Mouse (Mus musculus): ENCODE measurements around the gene Utrn. TPM values are rescaled to one million over a fixed set of nuclear protein-coding genes. Genes with fewer than 3 reads are reported as not detected.

The Utrn gene
- polyA plus RNA-seq, 1 experiment from 2014 or later, result 25.7 TPM

DNA sequence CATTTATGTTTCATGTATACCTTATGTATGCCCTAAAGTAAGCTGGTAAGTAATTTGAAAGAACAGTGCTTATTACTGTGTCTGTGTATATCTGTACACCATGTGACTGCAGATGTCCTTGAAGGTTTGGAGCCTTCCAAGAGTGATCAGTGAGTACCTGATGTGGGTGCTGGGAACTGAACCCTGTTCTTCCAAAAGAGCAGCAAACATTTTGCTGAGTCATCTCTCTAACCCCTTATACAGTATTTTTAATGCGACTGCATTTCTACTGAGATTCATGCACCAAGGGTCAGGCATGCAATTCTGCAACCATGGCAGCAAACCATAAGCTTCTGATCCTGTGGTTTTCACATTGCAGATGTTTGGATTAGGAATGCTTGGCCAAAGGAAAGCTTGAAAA is 412.3 kb downstream of the Utrn start:
- 0 out of 2 replicates have a peak, but pooled peaks cover 2% of the 10 kb centered on the region for H3K36me3 ChIP-seq (ENCODE audit: control insufficient read depth, insufficient read depth, low read length)
- no peaks in the 10 kb centered on the region for H3K4me1 ChIP-seq (ENCODE audit: control insufficient read depth, insufficient read depth, low read depth, low read length)
- no peaks in the 10 kb centered on the region for H3K27me3 ChIP-seq (replicated peaks; ENCODE audit: control insufficient read depth, insufficient read depth, low read length)
- H3K4me2 ChIP-seq (ENCODE audit: low read length), result no peak overlapping the region
- ATAC-seq, result no peak
- 88% methylated on average over 1 of the region's 1 CpGs for WGBS
- no peak overlapping the region for H3K9ac ChIP-seq (ENCODE audit: low read depth, low read length)
- H3K9me3 ChIP-seq (ENCODE audit: control insufficient read depth, low read length), result no peaks in the 10 kb centered on the region
- no peak overlapping the region for H3K27ac ChIP-seq (ENCODE audit: low read depth, low read length)
- H3K4me3 ChIP-seq (ENCODE audit: low read length), result no peak overlapping the region

GRCm38 (mm10) chr10:12452641-12453040 is 416.5 kb downstream of the Utrn start:
- Histone ChIP-seq H3K27me3 (replicated peaks; ENCODE audit: control insufficient read depth, insufficient read depth, low read length) (no peaks in the 10 kb centered on the region), H3K4me2 (ENCODE audit: low read length) (no peak overlapping the region), H3K9ac (ENCODE audit: low read depth, low read length) (no peak overlapping the region), H3K4me3 (ENCODE audit: low read length) (no peak overlapping the region), H3K36me3 (ENCODE audit: control insufficient read depth, insufficient read depth, low read length) (no peaks in the 10 kb centered on the region), H3K27ac (ENCODE audit: low read depth, low read length) (no peak overlapping the region), H3K9me3 (ENCODE audit: control insufficient read depth, low read length) (no peaks in the 10 kb centered on the region), H3K4me1 (ENCODE audit: control insufficient read depth, insufficient read depth, low read depth, low read length) (no peaks in the 10 kb centered on the region)
- 86% methylated on average over 2 of the region's 2 CpGs for WGBS
- no peak for ATAC-seq

DNA sequence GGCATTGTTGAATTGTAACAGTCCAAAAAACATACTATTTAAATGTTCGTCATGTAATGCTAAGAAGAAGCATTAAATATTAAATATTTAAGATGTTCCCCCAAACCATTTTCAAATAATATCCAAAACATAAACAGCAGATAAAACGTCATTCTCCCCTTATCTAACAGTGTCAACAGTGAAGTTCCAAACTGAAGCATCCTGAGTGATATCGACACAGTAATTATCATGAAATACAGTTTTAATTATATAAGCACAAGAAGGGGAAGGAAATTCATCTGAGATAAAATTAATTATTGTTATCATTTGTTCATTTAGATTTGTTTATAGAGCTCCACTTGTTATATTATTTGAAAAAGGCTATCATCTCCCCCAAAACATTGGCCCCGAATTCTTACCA is 425.0 kb downstream of the Utrn start:
- no peak for ATAC-seq
- H3K4me2 ChIP-seq (ENCODE audit: low read length), result no peak overlapping the region
- no peaks in the 10 kb centered on the region for H3K9me3 ChIP-seq (ENCODE audit: control insufficient read depth, low read length)
- peaks cover 3% of the 10 kb centered on the region; the same call in 1 of the 2 replicates for H3K36me3 ChIP-seq (ENCODE audit: control insufficient read depth, insufficient read depth, low read length)
- H3K27ac ChIP-seq (ENCODE audit: low read depth, low read length), result no peak overlapping the region
- no peak overlapping the region for H3K9ac ChIP-seq (ENCODE audit: low read depth, low read length)
- H3K4me1 ChIP-seq (ENCODE audit: control insufficient read depth, insufficient read depth, low read depth, low read length), result no peaks in the 10 kb centered on the region
- WGBS, result 92% methylated on average over 4 of the region's 4 CpGs
- H3K27me3 ChIP-seq (replicated peaks; ENCODE audit: control insufficient read depth, insufficient read depth, low read length), result no peaks in the 10 kb centered on the region
- no peak overlapping the region for H3K4me3 ChIP-seq (ENCODE audit: low read length)

- Histone ChIP-seq H3K9ac (ENCODE audit: low read depth, low read length) (no peak overlapping the region), H3K9me3 (ENCODE audit: control insufficient read depth, low read length) (no peaks in the 10 kb centered on the region), H3K36me3 (ENCODE audit: control insufficient read depth, insufficient read depth, low read length) (no peaks in the 10 kb centered on the region), H3K27ac (ENCODE audit: low read depth, low read length) (no peak overlapping the region), H3K4me3 (ENCODE audit: low read length) (no peak overlapping the region), H3K4me2 (ENCODE audit: low read length) (no peak overlapping the region), H3K27me3 (replicated peaks; ENCODE audit: control insufficient read depth, insufficient read depth, low read length) (no peaks in the 10 kb centered on the region), H3K4me1 (ENCODE audit: control insufficient read depth, insufficient read depth, low read depth, low read length) (no peaks in the 10 kb centered on the region)
- ATAC-seq, result no peak
- 64% methylated on average over 2 of the region's 2 CpGs for WGBS
Measured at GRCm38 (mm10) chr10:12433161-12433560, 436.0 kb downstream of the Utrn start.

DNA sequence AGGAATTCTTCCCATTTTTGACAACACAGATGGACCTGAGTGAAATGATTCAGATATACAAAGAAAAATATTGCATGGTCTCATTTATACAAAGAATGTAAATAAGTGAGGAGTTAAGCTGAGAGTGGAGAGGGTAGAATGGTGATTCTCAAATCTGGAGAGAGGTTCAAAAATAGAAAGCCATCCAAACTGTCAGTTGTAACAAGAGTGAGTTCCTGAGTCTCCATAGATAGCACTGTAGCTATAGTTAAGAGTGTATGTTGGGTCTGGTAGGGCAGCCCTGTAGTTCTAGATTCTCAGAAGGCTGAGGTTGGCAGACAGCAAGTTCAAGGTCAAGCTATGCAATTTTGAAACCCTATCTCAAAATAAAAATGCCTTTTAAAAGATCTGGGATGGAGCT is 438.8 kb downstream of the Utrn start:
- H3K4me3 ChIP-seq (ENCODE audit: low read length), result no peak overlapping the region
- no peaks in the 10 kb centered on the region for H3K9me3 ChIP-seq (ENCODE audit: control insufficient read depth, low read length)
- no peak overlapping the region for H3K4me2 ChIP-seq (ENCODE audit: low read length)
- no peak overlapping the region for H3K27ac ChIP-seq (ENCODE audit: low read depth, low read length)
- no peak overlapping the region for H3K9ac ChIP-seq (ENCODE audit: low read depth, low read length)
- no peaks in the 10 kb centered on the region for H3K36me3 ChIP-seq (ENCODE audit: control insufficient read depth, insufficient read depth, low read length)
- H3K4me1 ChIP-seq (ENCODE audit: control insufficient read depth, insufficient read depth, low read depth, low read length), result peaks cover 3% of the 10 kb centered on the region
- H3K27me3 ChIP-seq (replicated peaks; ENCODE audit: control insufficient read depth, insufficient read depth, low read length), result no peaks in the 10 kb centered on the region
- no peak for ATAC-seq

DNA sequence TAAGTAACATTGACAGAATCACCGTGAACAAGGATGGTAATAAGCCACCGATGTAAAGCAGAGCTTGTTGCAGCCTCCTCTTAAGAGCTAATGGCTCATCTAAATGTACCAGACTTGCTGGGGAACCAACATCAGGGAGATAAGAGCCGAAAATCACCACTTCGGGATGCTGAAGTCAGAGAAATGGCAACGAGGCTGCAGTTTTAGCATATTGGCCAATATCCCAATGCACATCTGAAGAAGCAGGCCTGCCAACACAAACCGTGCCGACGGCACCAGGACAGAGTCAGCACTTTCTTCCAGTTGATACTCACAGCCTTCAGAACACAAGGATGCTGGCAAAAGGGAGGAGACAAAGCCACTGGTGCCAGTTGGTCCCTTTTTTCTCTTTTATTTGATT is 442.3 kb downstream of the Utrn start:
- peak; percentile 56; the same call in 1 of the 2 replicates for ATAC-seq
- Histone ChIP-seq H3K4me2 (ENCODE audit: low read length) (no peak overlapping the region), H3K9ac (ENCODE audit: low read depth, low read length) (no peak overlapping the region), H3K9me3 (ENCODE audit: control insufficient read depth, low read length) (no peaks in the 10 kb centered on the region), H3K27ac (ENCODE audit: low read depth, low read length) (no peak overlapping the region), H3K4me1 (ENCODE audit: control insufficient read depth, insufficient read depth, low read depth, low read length) (peaks cover 3% of the 10 kb centered on the region), H3K4me3 (ENCODE audit: low read length) (no peak overlapping the region), H3K27me3 (replicated peaks; ENCODE audit: control insufficient read depth, insufficient read depth, low read length) (no peaks in the 10 kb centered on the region), H3K36me3 (ENCODE audit: control insufficient read depth, insufficient read depth, low read length) (no peaks in the 10 kb centered on the region)
- WGBS, result 60% methylated on average over 8 of the region's 8 CpGs

- Histone ChIP-seq H3K4me2 (ENCODE audit: low read length) (no peak overlapping the region), H3K4me3 (ENCODE audit: low read length) (no peak overlapping the region), H3K27ac (ENCODE audit: low read depth, low read length) (no peak overlapping the region), H3K9me3 (ENCODE audit: control insufficient read depth, low read length) (no peaks in the 10 kb centered on the region), H3K9ac (ENCODE audit: low read depth, low read length) (no peak overlapping the region), H3K4me1 (ENCODE audit: control insufficient read depth, insufficient read depth, low read depth, low read length) (peaks cover 3% of the 10 kb centered on the region), H3K27me3 (replicated peaks; ENCODE audit: control insufficient read depth, insufficient read depth, low read length) (no peaks in the 10 kb centered on the region), H3K36me3 (ENCODE audit: control insufficient read depth, insufficient read depth, low read length) (no peaks in the 10 kb centered on the region)
- no peak for ATAC-seq
- 78% methylated on average over 2 of the region's 2 CpGs for WGBS
Measured at GRCm38 (mm10) chr10:12424944-12425343, 444.2 kb downstream of the Utrn start.

GRCm38 (mm10) chr10:12423994-12424725 is 445.0 kb downstream of the Utrn start:
- Histone ChIP-seq H3K4me3 (ENCODE audit: low read length) (no peak overlapping the region), H3K9ac (ENCODE audit: low read depth, low read length) (no peak overlapping the region), H3K27me3 (replicated peaks; ENCODE audit: control insufficient read depth, insufficient read depth, low read length) (no peaks in the 10 kb centered on the region), H3K27ac (ENCODE audit: low read depth, low read length) (no peak overlapping the region), H3K36me3 (ENCODE audit: control insufficient read depth, insufficient read depth, low read length) (no peaks in the 10 kb centered on the region), H3K9me3 (ENCODE audit: control insufficient read depth, low read length) (no peaks in the 10 kb centered on the region), H3K4me1 (ENCODE audit: control insufficient read depth, insufficient read depth, low read depth, low read length) (peaks cover 3% of the 10 kb centered on the region), H3K4me2 (ENCODE audit: low read length) (no peak overlapping the region)
- 84% methylated on average over 7 of the region's 7 CpGs for WGBS
- no peak for ATAC-seq

DNA sequence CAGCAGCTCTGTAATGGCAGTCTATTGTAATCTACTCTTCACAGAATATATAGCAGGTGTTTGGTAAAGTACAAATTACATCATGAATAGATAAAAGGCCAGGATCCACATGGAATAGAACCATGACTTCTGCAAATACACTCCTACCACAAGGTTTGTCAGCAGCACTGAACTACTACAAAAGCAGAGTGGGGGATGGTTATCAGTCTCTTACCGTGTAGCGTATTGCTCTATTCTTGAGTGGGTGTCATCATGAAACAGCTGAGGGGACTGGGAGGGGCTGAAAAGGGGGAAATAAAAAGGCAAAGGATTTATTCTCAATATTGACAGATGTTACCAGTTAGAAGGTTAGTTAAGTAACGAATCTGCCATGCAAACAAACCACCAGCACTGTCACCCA is 454.2 kb downstream of the Utrn start:
- H3K4me2 ChIP-seq (ENCODE audit: low read length), result no peak overlapping the region
- H3K9ac ChIP-seq (ENCODE audit: low read depth, low read length), result no peak overlapping the region
- H3K27me3 ChIP-seq (replicated peaks; ENCODE audit: control insufficient read depth, insufficient read depth, low read length), result no peaks in the 10 kb centered on the region
- ATAC-seq, result no peak
- 93% methylated on average over 3 of the region's 3 CpGs for WGBS
- no peaks in the 10 kb centered on the region for H3K4me1 ChIP-seq (ENCODE audit: control insufficient read depth, insufficient read depth, low read depth, low read length)
- H3K9me3 ChIP-seq (ENCODE audit: control insufficient read depth, low read length), result no peaks in the 10 kb centered on the region
- 0 out of 2 replicates have a peak, but pooled peaks cover 3% of the 10 kb centered on the region for H3K36me3 ChIP-seq (ENCODE audit: control insufficient read depth, insufficient read depth, low read length)
- no peak overlapping the region for H3K4me3 ChIP-seq (ENCODE audit: low read length)
- H3K27ac ChIP-seq (ENCODE audit: low read depth, low read length), result no peak overlapping the region
